Mouse (Mus musculus) forebrain, embryonic 16.5 days (tissue): ENCODE data around the gene Gm10720. TPM values are rescaled to one million over a fixed set of nuclear protein-coding genes. Genes with fewer than 3 reads are reported as not detected.
"Not testable (repeated sequence)": the region's sequence is repeated elsewhere in the genome, so short reads cannot be mapped to it uniquely, and the experiment has no call there.

Experiments used
- ATAC-seq: fragments of 200-750 bp; cut with Nextera tagmentation; 2 replicates; pipeline ENCODE4 v1.8.0; 2017; ENCODE audit warnings: mild to moderate bottlenecking, moderate library complexity
- H3K27ac ChIP-seq: fragments of 300-500 bp; sonication (generic); 2 replicates; pipeline ENCODE4 v1.5.1; 2014; ENCODE audit warnings: low read length, control low read depth
- H3K27me3 ChIP-seq: fragments of 300-500 bp; sonication (generic); replicated peaks from 2 replicates; pipeline ENCODE4 v1.6.1; 2014; ENCODE audit warnings: low read length; ENCODE audit not compliant: control insufficient read depth, insufficient read depth
- H3K36me3 ChIP-seq: fragments of 300-500 bp; sonication (generic); 2 replicates; pipeline ENCODE4 v1.6.1; 2014; ENCODE audit not compliant: control insufficient read depth, insufficient read depth
- H3K4me1 ChIP-seq: fragments of 300-500 bp; sonication (generic); replicated peaks from 2 replicates; pipeline ENCODE4 v1.6.1; 2014; ENCODE audit warnings: low read length; ENCODE audit not compliant: control insufficient read depth, insufficient read depth
- H3K4me2 ChIP-seq: fragments of 300-500 bp; sonication (generic); 2 replicates; pipeline ENCODE4 v1.6.1; 2014; ENCODE audit warnings: mild to moderate bottlenecking, low read length, control low read depth
- H3K4me3 ChIP-seq: fragments of 300-500 bp; sonication (generic); replicated peaks from 2 replicates; pipeline ENCODE4 v1.5.1; 2014; ENCODE audit warnings: mild to moderate bottlenecking, low read length, control low read depth
- H3K9ac ChIP-seq: fragments of 300-500 bp; sonication (generic); replicated peaks from 2 replicates; pipeline ENCODE4 v1.6.1; 2014; ENCODE audit warnings: low read depth, low read length, control low read depth
- H3K9me3 ChIP-seq: fragments of 300-500 bp; sonication (generic); 2 replicates; pipeline ENCODE4 v1.6.1; 2016; ENCODE audit warnings: low read length; ENCODE audit not compliant: control insufficient read depth
- WGBS: fragments of 180-500 bp; shearing (Covaris S2); extraction: QIAGEN DNeasy Blood & Tissue Kit; methylation state at CpG from one replicate; pipeline ENCODE4 v1.1.7; 2014; 5-methylcytosine and 5-hydroxymethylcytosine counted together
- polyA plus RNA-seq: library from polyadenylated mRNA; unstranded; fragments of >200 nt; fragmentation: Nextera tagmentation; extraction: Ambion mirVana; gene quantifications from 2 replicates; pipeline ENCODE4 v1.2.1, GENCODE M21; 2015

The Gm10720 gene
- not detected in 2 replicates for polyA plus RNA-seq

DNA sequence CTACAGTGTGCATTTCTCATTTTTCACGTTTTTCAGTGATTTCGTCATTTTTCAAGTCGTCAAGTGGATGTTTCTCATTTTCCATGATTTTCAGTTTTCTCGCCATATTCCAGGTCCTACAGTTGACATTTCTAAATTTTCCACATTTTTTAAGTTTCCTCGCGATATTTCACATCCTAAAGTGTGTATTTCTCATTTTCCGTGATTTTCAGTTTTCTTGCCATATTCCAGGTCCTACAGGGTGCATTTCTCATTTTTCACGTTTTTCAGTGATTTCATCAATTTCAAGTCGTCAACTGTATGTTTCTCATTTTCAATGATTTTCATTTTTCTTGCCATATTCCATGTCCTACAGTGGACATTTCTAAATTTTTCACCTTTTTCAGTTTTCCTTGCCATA, at the start of gene Gm10720:
Gm10720 (plus strand) TSS at position 301 of the 400 bp plus-strand sequence.
- H3K36me3 ChIP-seq, ATAC-seq, H3K4me2 ChIP-seq, H3K4me1 ChIP-seq, H3K9ac ChIP-seq, H3K27me3 ChIP-seq, H3K27ac ChIP-seq, H3K9me3 ChIP-seq, H3K4me3 ChIP-seq: not testable (repeated sequence)
- 65% methylated on average over 4 of the region's 9 CpGs for WGBS

DNA sequence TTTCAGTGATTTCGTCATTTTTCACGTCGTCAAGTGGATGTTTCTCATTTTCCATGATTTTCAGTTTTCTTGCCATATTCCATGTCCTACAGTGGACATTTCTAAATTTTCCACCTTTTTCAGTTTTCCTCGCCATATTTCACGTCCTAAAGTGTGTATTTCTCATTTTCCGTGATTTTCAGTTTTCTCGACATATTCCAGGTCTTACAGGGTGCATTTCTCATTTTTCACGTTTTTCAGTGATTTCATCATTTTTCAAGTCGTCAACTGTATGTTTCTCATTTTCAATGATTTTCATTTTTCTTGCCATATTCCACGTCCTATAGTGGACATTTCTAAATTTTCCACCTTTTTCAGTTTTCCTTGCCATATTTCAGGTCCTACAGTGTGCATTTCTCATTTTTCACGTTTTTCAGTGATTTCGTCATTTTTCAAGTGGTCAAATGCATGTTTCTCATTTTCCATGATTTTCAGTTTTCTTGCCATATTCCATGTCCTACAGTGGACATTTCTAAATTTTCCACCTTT, 14.9 kb upstream of the Gm10720 start, which contains the start of gene Gm10722:
Gm10722 (plus strand) TSS at position 478 of the 528 bp plus-strand sequence.
- H3K9ac ChIP-seq, H3K4me1 ChIP-seq, H3K36me3 ChIP-seq, H3K9me3 ChIP-seq, H3K4me2 ChIP-seq, ATAC-seq, H3K4me3 ChIP-seq, H3K27me3 ChIP-seq, H3K27ac ChIP-seq: not testable (repeated sequence)
- 75% methylated on average over 12 of the region's 12 CpGs for WGBS

DNA sequence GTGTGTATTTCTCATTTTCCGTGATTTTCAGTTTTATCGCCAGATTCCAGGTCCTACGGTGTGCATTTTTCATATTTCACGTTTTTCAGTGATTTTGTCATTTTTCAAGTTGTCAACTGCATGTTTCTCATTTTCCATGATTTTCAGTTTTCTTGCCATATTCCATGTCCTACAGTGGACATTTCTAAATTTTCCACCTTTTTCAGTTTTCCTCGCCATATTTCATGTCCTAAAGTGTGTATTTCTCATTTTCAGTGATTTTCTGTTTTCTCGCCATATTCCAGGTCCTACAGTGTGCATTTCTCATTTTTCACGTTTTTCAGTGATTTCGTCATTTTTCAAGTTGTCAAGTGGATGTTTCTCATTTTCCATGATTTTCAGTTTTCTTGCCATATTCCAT, 14.4 kb upstream of the Gm10720 start:
- H3K4me3 ChIP-seq, H3K36me3 ChIP-seq, ATAC-seq, H3K27me3 ChIP-seq, H3K9ac ChIP-seq, H3K4me2 ChIP-seq, H3K27ac ChIP-seq, H3K4me1 ChIP-seq, H3K9me3 ChIP-seq: not testable (repeated sequence)
- WGBS: 67% methylated on average over 8 of the region's 8 CpGs

DNA sequence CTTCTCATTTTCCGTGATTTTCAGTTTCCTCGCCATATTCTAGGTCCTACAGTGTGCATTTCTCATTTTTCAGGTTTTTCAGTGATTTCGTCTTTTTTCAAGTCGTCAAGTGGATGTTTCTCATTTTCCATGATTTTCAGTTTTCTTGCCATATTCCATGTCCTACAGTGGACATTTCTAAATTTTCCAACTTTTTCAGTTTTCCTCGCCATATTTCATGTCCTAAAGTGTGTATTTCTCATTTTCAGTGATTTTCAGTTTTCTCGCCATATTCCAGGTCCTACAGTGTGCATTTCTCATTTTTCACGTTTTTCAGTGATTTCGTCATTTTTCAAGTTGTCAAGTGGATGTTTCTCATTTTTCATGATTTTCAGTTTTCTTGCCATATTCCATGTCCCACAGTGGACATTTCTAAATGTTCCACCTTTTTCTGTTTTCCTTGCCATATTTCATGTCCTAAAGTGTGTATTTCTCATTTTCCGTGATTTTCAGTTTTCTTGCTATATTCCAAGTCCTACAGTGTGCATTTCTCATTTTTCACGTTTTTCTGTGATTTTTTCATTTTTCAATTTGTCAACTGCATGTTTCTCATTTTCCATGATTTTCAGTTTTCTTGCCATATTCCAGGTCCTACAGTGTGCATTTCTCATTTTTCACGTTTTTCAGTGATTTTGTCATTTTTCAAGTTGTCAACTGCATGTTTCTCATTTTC, 13.3 kb upstream of the Gm10720 start:
- not testable (repeated sequence) for H3K4me1 ChIP-seq, H3K27me3 ChIP-seq, H3K36me3 ChIP-seq, H3K9me3 ChIP-seq, H3K27ac ChIP-seq, H3K4me2 ChIP-seq, H3K4me3 ChIP-seq, H3K9ac ChIP-seq
- peak; percentile 81 for ATAC-seq
- WGBS: 59% methylated on average over 8 of the region's 11 CpGs

DNA sequence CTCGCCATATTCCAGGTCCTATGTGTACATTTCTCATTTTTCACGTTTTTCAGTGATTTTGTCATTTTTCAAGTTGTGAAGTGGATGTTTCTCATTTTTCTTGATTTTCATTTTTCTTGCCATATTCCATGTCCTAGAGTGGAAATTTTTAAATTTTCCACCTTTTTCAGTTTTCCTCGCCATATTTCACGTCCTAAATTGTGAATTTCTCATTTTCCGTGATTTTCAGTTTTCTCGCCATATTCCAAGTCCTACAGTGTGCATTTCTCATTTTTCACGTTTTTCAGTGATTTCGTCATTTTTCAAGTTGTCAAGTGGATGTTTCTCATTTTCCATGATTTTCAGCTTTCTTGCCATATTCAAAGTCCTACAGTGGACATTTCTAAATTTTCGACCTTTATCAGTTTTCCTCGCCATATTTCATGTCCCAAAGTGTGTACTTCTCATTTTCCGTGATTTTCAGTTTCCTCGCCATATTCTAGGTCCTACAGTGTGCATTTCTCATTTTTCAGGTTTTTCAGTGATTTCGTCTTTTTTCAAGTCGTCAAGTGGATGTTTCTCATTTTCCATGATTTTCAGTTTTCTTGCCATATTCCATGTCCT, 12.6 kb upstream of the Gm10720 start, which contains the start of gene Gm11168:
Gm11168 (plus strand) TSS at position 553 of the 603 bp plus-strand sequence.
- 73% methylated on average over 6 of the region's 14 CpGs for WGBS
- not testable (repeated sequence) for ATAC-seq, H3K4me3 ChIP-seq

DNA sequence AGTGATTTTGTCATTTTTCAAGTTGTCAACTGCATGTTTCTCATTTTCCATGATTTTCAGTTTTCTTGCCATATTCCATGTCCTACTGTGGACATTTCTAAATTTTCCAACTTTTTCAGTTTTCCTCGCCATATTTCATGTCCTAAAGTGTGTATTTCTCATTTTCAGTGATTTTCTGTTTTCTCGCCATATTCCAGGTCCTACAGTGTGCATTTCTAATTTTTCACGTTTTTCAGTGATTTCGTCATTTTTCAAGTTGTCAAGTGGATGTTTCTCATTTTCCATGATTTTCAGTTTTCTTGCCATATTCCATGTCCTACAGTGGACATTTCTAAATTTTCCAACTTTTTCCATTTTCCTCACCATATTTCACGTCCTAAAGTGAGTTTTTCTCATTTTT, 9.3 kb upstream of the Gm10720 start:
- H3K4me2 ChIP-seq, H3K27ac ChIP-seq, H3K36me3 ChIP-seq, H3K9ac ChIP-seq, H3K4me3 ChIP-seq, H3K4me1 ChIP-seq, ATAC-seq, H3K9me3 ChIP-seq, H3K27me3 ChIP-seq: not testable (repeated sequence)
- 81% methylated on average over 1 of the region's 5 CpGs for WGBS

More for the DNA sequence above, 12.6 kb upstream of the Gm10720 start, which contains the start of gene Gm11168:
- not testable (repeated sequence) for H3K36me3 ChIP-seq, H3K27ac ChIP-seq, H3K4me2 ChIP-seq, H3K4me1 ChIP-seq, H3K9me3 ChIP-seq, H3K27me3 ChIP-seq, H3K9ac ChIP-seq

DNA sequence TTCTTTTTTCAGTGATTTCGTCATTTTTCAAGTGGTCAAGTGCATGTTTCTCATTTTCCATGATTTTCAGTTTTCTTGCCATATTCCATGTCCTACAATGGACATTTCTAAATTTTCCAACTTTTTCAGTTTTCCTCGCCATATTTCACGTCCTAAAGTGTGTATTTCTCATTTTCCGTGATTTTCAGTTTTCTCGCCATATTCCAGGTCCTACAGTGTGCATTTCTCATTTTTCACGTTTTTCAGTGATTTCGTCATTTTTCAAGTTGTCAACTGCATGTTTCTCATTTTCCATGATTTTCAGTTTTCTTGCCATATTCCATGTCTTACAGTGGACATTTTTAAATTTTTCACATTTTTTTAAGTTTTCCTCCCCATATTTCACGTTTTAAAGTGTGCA, 8.8 kb upstream of the Gm10720 start:
- 68% methylated on average over 7 of the region's 8 CpGs for WGBS
- not testable (repeated sequence) for H3K4me3 ChIP-seq, H3K4me2 ChIP-seq, H3K36me3 ChIP-seq, H3K27ac ChIP-seq, H3K9me3 ChIP-seq, H3K27me3 ChIP-seq, H3K4me1 ChIP-seq, H3K9ac ChIP-seq
- peak; percentile 67; the same call in 1 of the 2 replicates for ATAC-seq

DNA sequence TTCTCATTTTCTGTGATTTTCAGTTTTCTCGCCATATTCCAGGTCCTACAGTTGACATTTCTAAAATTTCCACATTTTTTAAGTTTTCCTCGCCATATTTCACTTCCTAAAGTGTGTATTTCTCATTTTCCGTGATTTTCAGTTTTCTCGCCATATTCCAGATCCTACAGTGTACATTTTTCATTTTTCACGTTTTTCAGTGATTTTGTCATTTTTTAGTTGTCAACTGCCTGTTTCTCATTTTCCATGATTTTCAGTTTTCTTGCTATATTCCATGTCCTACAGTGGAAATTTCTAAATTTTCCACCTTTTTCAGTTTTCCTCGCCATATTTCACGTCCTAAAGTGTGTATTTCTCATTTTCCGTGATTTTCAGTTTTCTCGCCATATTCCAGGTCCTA, 8.2 kb upstream of the Gm10720 start:
- ATAC-seq: not testable (repeated sequence)

DNA sequence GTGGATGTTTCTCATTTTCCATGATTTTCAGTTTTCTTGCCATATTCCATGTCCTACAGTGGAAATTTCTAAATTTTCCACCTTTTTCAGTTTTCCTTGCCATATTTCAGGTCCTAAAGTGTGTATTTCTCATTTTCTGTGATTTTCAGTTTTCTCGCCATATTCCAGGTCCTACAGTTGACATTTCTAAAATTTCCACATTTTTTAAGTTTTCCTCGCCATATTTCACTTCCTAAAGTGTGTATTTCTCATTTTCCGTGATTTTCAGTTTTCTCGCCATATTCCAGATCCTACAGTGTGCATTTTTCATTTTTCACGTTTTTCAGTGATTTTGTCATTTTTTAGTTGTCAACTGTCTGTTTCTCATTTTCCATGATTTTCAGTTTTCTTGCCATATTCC, 6.1 kb upstream of the Gm10720 start:
- not testable (repeated sequence) for H3K36me3 ChIP-seq, H3K9me3 ChIP-seq, H3K27ac ChIP-seq, H3K4me1 ChIP-seq, H3K27me3 ChIP-seq, H3K4me2 ChIP-seq, H3K9ac ChIP-seq, ATAC-seq, H3K4me3 ChIP-seq
- WGBS: no CpG with 5 or more reads among the region's 5 CpGs

More for the DNA sequence above, 8.2 kb upstream of the Gm10720 start:
- H3K4me2 ChIP-seq, H3K9me3 ChIP-seq, H3K27me3 ChIP-seq, H3K4me3 ChIP-seq, H3K27ac ChIP-seq, H3K4me1 ChIP-seq, H3K9ac ChIP-seq, H3K36me3 ChIP-seq: not testable (repeated sequence)
- 73% methylated on average over 6 of the region's 9 CpGs for WGBS
